Mouse (Mus musculus) monocyte, adult 2 months (primary cell): ENCODE measurements around the gene Vmn1r89.

Experiments
- DNase-seq, 2 experiments: peaks; one replicate each; pipeline ENCODE4 v3.0.0; 2022; ENCODE audit warnings: low spot score in 2 of 2, low read depth in 1 of 2

The Vmn1r89 gene

DNA sequence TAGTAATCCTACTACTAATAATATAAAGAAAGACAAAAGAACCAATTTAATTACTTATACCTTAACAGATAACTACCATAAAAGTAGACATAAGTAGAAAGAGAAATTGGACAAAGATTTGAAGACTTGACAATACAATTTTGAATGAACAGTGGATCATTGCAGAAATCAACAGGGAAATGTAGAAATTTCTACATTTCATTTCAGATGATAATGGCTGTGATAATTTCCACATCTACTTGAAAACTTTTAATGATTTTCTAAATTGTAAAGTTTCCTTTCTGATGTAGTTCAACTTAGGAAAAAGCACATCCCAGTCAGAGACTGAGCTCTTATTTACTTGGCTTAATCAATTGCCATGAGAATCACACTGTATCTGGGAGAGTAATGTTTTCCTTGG is at the start of gene Vmn1r89:
Vmn1r89 (plus strand) TSS at position 301 of the 400 bp plus-strand sequence.
- DNase-seq = no peak

- no peak for DNase-seq
Measured at GRCm38 (mm10) chr7:13260746-13261700, 48.2 kb downstream of the Vmn1r89 start.

DNA sequence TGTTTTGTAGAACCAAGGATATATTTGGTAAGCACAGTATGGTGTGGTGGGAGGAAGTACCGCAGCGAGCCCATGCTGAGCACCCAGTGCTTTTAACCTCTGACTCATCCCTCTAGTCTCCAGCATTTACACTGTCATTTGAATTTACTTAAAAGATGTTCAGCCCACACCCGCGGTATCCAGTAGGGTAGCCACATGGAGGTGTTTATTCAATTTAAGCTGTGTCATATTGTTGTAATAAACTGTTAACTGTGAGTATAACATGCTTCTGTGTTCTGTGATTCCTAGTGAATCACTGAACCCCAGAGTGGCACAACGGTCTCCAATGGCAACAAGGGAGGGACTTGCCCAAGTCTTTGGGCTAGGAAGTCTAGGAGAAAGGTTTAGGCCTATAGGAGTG is 51.0 kb downstream of the Vmn1r89 start:
- no peak for DNase-seq

GRCm38 (mm10) chr7:13264396-13264795 is 51.6 kb downstream of the Vmn1r89 start:
- DNase-seq = no peak

GRCm38 (mm10) chr7:13268749-13269260 is 56.0 kb downstream of the Vmn1r89 start:
- no peak for DNase-seq

DNA sequence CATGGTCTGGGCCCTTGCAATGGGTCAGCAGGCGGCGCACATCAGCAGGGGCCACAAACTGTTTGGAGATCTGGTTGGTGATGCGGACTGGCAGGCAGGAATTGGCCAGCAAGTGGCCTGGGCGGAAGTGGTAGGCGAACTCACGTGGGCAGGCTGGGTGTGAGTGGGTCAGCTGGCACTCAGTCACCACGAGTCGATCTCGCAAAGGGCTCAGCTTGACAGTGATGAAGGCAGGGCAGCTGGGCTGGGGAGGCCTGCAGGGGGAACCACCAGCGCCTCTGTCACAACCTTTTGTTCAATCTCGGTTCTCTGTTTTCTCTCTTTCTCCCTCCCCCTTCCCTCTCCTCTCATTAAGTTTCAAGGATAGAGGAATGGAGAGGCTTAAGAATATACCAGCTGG is 56.6 kb downstream of the Vmn1r89 start:
- no peak for DNase-seq
